Mouse (Mus musculus) kidney, adult 8-10 months (tissue): ENCODE results near the gene Axl.
"Not testable (repeated sequence)": the region's sequence is repeated elsewhere in the genome, so short reads cannot be mapped to it uniquely, and the experiment has no call there.

Experiments used
- DNase-seq, 2 experiments: peaks; one replicate each; pipeline ENCODE4 v3.0.0; 2022

Gene Axl

DNA sequence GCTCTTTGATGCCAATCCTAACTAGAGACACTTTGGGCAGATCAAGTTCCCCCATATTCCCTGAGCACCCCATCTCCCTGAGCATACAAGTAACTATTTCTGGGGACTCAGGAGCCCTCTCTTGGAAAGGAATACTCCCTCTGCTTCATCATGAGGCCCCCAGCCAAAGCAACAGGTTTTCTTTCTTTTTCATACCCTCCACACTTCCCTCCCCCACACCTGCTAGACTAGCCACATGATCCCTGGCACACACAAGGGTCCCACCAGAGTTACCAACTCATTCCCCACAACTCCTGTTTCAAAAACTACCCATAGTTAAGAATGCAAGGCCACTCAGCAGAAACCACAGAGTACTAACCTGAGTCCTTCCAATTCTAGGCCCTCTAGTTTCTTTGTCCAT, 35.4 kb downstream of the Axl start:
- DNase-seq: no peak

GRCm38 (mm10) chr7:25746844-25747243, 41.7 kb downstream of the Axl start:
- DNase-seq: no peak

GRCm38 (mm10) chr7:25738277-25738676, 50.2 kb downstream of the Axl start:
- DNase-seq: no peak

DNA sequence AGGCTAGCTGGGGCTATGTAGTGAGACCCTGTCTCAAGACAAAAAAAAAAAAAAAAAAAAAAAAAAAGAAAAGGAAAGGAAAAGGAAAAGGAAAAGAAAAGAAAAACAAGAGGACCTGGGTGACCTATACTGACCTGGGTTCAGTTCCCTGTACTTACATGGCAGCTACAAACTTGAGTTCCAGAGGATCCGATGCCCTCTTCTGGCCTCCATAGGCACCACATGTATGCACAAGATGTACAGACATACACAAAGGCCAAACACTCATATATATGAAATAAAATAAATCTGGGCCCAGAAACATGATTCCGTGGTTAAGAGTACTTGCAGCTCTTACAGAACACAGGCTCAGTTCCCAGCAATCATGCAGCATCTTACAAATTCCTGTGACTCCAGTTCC, 51.6 kb downstream of the Axl start:
- no peak for DNase-seq

DNA sequence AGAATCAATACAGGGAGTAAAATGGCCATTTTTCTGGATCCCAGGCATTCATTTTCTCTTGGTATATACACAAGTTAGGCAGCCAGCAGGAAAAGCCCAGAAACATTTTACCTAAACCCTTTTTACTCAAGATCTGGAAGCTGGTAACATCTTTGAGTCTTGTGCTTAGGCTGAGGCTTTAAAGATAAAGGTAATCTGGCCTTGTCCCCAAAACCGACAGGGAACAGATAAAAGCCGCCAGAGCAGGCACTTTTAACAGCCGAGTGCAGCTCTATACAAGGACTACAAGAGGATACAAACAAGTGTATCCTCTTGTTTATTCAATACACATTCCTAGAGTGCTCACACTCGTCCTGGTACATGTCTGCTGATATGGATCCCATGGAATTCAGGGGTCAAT, 53.5 kb downstream of the Axl start:
- no peak for DNase-seq

GRCm38 (mm10) chr7:25731294-25732055, 57.0 kb downstream of the Axl start:
- no peak for DNase-seq

GRCm38 (mm10) chr7:25729862-25730261, 58.6 kb downstream of the Axl start:
- DNase-seq: no peak

DNA sequence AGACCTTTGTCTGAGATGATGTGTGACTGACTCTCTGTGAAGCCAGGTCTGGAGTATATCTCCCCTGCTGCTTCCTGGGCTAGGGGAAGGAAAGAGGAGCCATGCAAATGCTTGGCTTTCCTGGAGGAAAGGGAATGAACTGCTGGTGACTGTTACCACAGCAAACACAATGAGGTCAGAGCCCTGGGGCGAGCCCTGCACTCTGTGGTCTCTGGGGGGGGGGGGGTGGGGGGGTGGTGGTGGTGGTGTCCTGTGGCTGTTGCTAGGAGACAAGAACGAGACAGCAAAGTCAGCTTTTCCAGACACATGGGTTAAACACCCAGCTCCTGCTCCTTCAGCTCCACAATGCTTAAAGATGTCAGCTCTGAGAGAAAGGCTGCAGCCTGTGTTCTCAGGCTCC, 59.1 kb downstream of the Axl start:
- no peak for DNase-seq

- no peak for DNase-seq
Measured at GRCm38 (mm10) chr7:25727800-25728199, 60.7 kb downstream of the Axl start.

DNA sequence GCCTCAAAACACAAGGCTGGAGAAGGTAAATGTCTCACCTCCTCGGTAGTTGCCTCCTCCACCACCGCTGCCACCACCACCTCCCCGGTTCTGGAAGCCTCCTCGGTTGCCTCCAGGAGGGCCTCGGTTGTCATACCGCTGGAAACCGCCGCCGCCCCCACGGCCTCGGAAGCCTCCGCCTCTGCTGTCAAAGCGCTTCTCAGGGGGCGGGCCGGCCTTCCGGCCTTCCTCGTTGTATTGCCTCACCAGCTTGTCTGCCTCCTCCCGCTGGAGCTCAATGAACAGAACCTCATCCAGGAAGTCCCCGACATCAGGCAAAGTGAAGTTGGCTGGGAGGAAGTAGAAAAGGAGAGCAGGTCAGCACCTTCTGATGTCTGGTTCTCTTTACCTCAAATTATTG, 62.6 kb downstream of the Axl start:
- DNase-seq: no peak

- not testable (repeated sequence) for DNase-seq
Measured at GRCm38 (mm10) chr7:25721776-25722175, 66.7 kb downstream of the Axl start.

DNA sequence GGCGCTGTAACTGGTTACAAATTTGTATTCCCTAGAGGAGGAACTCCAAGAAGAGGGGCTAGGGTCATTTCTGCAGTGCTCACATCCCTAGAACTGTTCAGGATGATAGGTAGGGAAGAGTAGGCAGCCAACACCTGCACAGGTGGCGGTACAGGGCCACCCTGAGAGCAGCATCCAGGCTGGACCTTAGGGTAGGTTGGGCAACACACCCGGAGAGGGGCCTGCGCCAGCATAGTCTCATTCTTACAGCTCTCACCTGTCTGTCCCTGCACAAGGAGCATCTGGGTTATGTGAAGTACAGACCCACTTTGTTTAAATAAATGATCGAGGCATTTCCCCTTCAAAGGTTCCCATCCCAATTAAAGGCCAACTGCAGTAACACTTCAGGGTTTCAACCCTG, 67.7 kb downstream of the Axl start:
- DNase-seq: no peak

DNA sequence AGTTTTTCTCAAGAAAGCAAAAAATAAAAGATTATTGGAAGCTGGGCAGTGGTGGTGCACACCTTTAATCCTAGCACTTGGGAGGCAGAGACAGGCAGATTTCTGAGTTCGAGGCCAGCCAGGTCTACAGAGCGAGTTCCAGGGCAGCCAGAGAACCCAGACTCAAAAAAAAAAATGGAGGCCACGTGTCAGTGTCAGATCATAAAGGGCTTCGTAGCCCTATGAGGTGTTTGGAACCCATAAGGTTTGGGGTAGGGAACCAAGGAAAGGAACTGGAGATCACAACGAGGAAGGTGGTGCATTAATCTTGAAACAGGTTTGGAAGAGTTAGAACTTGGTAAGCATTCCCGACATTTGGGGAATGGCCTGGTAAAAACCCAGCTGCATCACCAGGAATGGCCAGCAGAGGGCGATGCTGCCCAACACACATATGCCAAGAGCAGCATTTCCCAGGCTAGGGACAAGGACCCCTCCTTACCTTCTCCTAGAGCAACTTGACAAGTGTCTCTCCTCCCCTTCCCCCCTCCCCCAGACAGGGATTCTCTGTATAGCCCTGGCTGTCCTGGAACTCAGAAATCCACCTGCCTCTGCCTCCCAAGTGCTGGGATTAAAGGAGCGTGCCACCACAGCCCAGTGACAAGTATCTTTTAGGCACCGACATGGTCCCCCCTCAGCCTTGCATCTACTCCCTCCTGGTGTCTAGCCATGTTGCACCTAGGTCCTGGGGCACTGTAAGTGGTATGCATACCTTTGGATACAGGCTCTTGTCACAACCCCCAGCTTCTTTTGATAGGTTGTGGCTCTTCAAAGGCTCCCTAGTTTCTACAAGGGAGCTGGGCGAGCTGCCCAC, 68.5 kb downstream of the Axl start:
- DNase-seq: peak; percentile 59 to 85

DNA sequence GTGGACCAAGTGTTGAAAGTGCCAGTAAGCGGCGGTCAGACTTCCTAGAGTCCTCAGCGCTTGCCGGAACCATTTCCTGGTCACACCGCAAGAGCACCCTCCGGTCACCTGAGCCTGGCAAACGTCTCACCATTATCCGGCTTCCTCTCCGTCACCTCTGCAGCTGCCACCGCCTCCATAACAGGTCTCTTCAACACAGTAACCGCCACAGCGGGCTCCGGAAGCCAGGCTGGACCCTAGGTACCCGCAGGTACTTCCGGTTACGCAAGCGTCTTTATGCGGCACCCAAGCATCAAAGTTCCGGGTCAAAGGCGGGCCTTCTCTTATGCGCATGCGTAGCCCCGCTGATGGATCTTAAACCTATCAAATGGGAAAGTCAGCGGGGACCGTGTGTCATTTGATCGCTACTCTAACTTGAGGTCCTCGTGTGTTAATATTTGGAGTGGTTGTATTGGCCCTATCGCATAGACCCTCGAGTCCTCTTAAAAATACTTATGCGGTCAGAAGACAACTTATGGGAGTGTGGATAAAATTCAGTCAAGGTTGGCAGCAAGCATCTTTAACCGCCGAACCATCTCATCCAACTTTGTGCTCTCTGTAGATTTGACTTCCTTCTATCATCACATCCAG, 69.6 kb downstream of the Axl start, which contains the start of gene Ccdc97:
TSS of gene Ccdc97 (minus strand) at position 301 of the 630 bp plus-strand sequence.
- DNase-seq: peak; percentile 94 to 95

GRCm38 (mm10) chr7:25717478-25717877, 71.0 kb downstream of the Axl start:
- DNase-seq: no peak

DNA sequence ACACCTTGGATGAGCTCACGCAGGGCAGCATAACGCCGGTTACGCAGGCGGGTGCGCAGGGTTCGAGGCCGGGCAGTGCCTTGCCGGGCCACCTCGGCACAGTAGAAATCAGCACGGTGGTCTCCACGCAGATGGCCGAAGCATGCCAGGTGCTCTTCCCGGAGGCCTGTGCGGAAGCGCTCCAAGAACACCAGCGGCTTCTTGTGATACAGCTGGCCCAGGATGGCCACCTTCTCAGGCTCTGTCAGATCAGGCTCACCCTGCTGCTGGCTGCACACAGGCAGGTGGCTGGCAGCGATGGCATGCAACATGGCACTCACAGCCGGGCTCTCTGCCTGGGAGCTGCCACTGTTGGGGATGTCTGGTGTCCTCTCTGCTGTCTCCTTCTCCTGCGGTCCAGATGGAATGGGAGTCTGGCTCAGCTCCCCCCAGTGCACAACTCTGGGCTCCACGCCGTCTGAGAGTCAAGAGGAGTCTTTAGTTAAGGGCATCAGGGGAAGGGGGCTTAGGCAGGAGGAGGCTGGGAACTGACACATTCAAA, 72.7 kb downstream of the Axl start:
- no peak for DNase-seq

- DNase-seq: no peak
Measured at GRCm38 (mm10) chr7:25714581-25714980, 73.9 kb downstream of the Axl start.

- no peak for DNase-seq
Measured at GRCm38 (mm10) chr7:25712801-25713200, 75.7 kb downstream of the Axl start.

- DNase-seq: no peak
Measured at GRCm38 (mm10) chr7:25711731-25712197, 76.7 kb downstream of the Axl start.

- DNase-seq: no peak
Measured at GRCm38 (mm10) chr7:25711165-25711564, 77.3 kb downstream of the Axl start.

GRCm38 (mm10) chr7:25710519-25711130, 77.9 kb downstream of the Axl start:
- DNase-seq: no peak

DNA sequence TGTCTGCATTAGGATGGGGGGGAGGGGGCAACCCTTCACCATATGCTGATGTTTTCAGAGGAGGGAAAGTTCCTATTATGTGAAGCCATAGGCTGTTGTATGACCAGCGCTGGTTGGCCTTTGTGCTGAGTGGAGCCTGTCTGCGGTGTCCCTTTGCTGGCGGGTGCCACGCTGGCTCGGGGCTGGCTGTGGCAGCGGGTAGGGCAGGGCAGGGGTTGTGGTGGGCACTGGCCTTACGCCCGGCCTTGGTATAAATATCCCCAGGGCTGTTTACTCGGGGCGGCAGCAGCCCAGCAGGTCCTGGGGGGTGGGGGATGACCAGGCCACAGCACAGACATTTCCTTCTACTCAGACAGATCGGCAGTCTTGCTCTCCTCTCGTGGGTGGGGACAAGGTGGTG, 78.5 kb downstream of the Axl start:
- DNase-seq: no peak
